Mouse (Mus musculus) cerebellum, adult 2 months (tissue): ENCODE data around the gene Cpsf2. TPM values are rescaled to one million over a fixed set of nuclear protein-coding genes. Genes with fewer than 3 reads are reported as not detected.
"Not testable (repeated sequence)": the region's sequence is repeated elsewhere in the genome, so short reads cannot be mapped to it uniquely, and the experiment has no call there.

Source experiments
- DNase-seq, 2 experiments: peaks; one replicate each; pipeline ENCODE4 v3.0.0; 2021
- H3K27ac ChIP-seq: fragments of 200-500 bp; 2 replicates; pipeline ENCODE4 v1.5.1; 2012; ENCODE audit warnings: low read length, control low read depth, inconsistent platforms; ENCODE audit not compliant: insufficient read depth
- H3K27me3 ChIP-seq: fragments of 200-500 bp; 2 replicates; pipeline ENCODE4 v1.6.1; 2012; ENCODE audit warnings: inconsistent platforms, mild to moderate bottlenecking, low read length, moderate library complexity; ENCODE audit not compliant: control insufficient read depth, insufficient read depth
- H3K4me1 ChIP-seq: fragments of 200-500 bp; 2 replicates; pipeline ENCODE4 v1.6.1; 2011; ENCODE audit warnings: low read length; ENCODE audit not compliant: control insufficient read depth, insufficient read depth
- H3K4me3 ChIP-seq: fragments of 200-500 bp; replicated peaks from 2 replicates; pipeline ENCODE3; 2011; ENCODE audit warnings: mild to moderate bottlenecking, low read depth, low read length, control low read depth; ENCODE audit not compliant: insufficient read depth
- CTCF ChIP-seq: fragments of 200-500 bp; IDR thresholded peaks from 2 replicates; pipeline ENCODE4 v1.5.1; 2011; ENCODE audit warnings: low read depth, mild to moderate bottlenecking, control low read depth, low read length, moderate library complexity, borderline replicate concordance; ENCODE audit not compliant: insufficient read depth
- POLR2A ChIP-seq: fragments of 200-500 bp; IDR thresholded peaks from 2 replicates; pipeline ENCODE4 v1.6.1; 2011; ENCODE audit warnings: low read length, control low read depth, borderline replicate concordance; ENCODE audit not compliant: insufficient read depth
- WGBS: fragments of 180-500 bp; shearing (Covaris S2); methylation state at CpG from one replicate; pipeline ENCODE4 v1.1.7; 2018; 5-methylcytosine and 5-hydroxymethylcytosine counted together
- polyA plus RNA-seq: library from polyadenylated mRNA; depleted of rRNA; stranded (reverse); fragments of >200 nt; gene quantifications from 2 replicates; pipeline ENCODE4 v1.2.3, GENCODE M21; 2012; rRNA removed

The Cpsf2 gene
- 15.1 and 16.0 TPM in 2 replicates for polyA plus RNA-seq

GRCm38 (mm10) chr12:101975601-101976571, at the start of gene Cpsf2:
Gene Cpsf2 (plus strand): TSS chr12:101975988.
- Histone ChIP-seq H3K27me3 (no peaks in the 10 kb centered on the region), H3K4me3 (peak within 1 kb of the TSS; percentile 97), H3K27ac (peak within 1 kb of the TSS; percentile 100), H3K4me1 (peaks cover 6% of the 10 kb centered on the region)
- under 1% methylated on average over 77 of the region's 77 CpGs for WGBS
- TF ChIP-seq POLR2A = peak; percentile 72
- no peak for TF ChIP-seq CTCF
- DNase-seq = peak; percentile 84 to 94

DNA sequence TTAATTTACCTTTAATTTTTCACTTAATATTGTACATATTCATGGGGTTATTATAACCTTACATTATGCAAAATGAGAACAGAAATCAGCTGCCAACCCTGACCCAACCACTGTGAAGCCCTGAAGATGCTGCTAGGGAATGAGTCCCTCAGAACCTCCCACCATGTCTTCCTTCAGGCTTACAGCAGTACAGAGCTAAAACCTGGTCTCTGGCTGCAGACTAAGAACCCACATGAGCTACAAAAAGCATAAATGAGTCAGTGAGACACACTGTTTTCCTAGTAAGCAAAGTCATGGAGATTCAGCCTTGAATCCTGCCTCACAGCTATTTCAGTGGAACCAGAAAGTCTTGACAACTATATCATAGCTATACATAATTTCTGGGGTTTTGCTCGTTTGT, 47.4 kb upstream of the Cpsf2 start:
- no peak for TF ChIP-seq POLR2A
- no peak for TF ChIP-seq CTCF
- DNase-seq = no peak
- 91% methylated on average over 1 of the region's 1 CpGs for WGBS
- Histone ChIP-seq H3K27ac (no peak overlapping the region), H3K4me3 (no peak overlapping the region), H3K4me1 (no peaks in the 10 kb centered on the region), H3K27me3 (no peaks in the 10 kb centered on the region)

GRCm38 (mm10) chr12:101935223-101935622, 40.6 kb upstream of the Cpsf2 start:
- WGBS = 86% methylated on average over 3 of the region's 3 CpGs
- H3K4me3 ChIP-seq = no peak overlapping the region
- no peak for TF ChIP-seq CTCF
- TF ChIP-seq POLR2A = no peak
- no peak for DNase-seq
- H3K27ac ChIP-seq = no peak overlapping the region
- no peaks in the 10 kb centered on the region for H3K27me3 ChIP-seq
- no peaks in the 10 kb centered on the region for H3K4me1 ChIP-seq

GRCm38 (mm10) chr12:101937572-101937971, 38.2 kb upstream of the Cpsf2 start:
- Histone ChIP-seq H3K27me3 (no peaks in the 10 kb centered on the region), H3K27ac (no peak overlapping the region), H3K4me1 (no peaks in the 10 kb centered on the region), H3K4me3 (no peak overlapping the region)
- TF ChIP-seq CTCF (no peak), POLR2A (no peak)
- DNase-seq = no peak
- 83% methylated on average over 7 of the region's 7 CpGs for WGBS

DNA sequence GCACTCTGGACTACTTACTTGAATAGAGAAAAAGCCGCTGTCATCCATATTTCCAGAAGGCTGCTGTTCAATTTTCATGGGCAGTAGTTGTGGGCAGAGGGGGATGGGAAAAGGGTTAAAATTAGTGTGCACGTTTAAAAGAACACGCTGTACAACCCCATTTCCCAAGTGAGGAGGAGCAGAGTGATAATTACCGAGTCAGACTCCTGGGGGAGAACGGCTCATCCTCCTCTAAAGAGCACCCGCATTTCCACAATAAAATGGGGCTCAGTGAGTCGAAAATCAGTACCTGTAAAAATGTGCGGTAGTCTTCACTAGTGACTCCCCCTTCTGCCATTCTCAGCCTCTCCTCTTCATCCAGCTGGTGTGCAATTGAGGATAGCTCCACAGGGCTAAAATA, 27.8 kb upstream of the Cpsf2 start:
- no peak for DNase-seq
- no peak for TF ChIP-seq CTCF
- no peak for TF ChIP-seq POLR2A
- WGBS = 85% methylated on average over 8 of the region's 8 CpGs
- H3K27me3 ChIP-seq = no peaks in the 10 kb centered on the region
- no peak overlapping the region for H3K27ac ChIP-seq
- no peak overlapping the region for H3K4me3 ChIP-seq
- H3K4me1 ChIP-seq = no peaks in the 10 kb centered on the region

- no peak for DNase-seq
- WGBS = 43% methylated on average over 4 of the region's 4 CpGs
- TF ChIP-seq CTCF (no peak), POLR2A (no peak)
- Histone ChIP-seq H3K4me1 (no peaks in the 10 kb centered on the region), H3K4me3 (no peak overlapping the region), H3K27me3 (no peaks in the 10 kb centered on the region), H3K27ac (no peak overlapping the region)
Observed at GRCm38 (mm10) chr12:101948801-101949200, 27.0 kb upstream of the Cpsf2 start.

- DNase-seq, H3K4me3 ChIP-seq, H3K4me1 ChIP-seq, H3K27ac ChIP-seq, H3K27me3 ChIP-seq: not testable (repeated sequence)
- WGBS = 99% methylated on average over 8 of the region's 8 CpGs
Observed at GRCm38 (mm10) chr12:101955821-101956220, 20.0 kb upstream of the Cpsf2 start.

- DNase-seq = no peak
Observed at GRCm38 (mm10) chr12:101957079-101957941, 18.5 kb upstream of the Cpsf2 start.

More at GRCm38 (mm10) chr12:101957079-101957941, 18.5 kb upstream of the Cpsf2 start:
- Histone ChIP-seq H3K27ac (peak overlapping the region; percentile 16; the same call in 1 of the 2 replicates), H3K27me3 (no peaks in the 10 kb centered on the region), H3K4me3 (peak overlapping the region; percentile 66), H3K4me1 (peaks cover 3% of the 10 kb centered on the region; the same call in 1 of the 2 replicates)
- WGBS = 8% methylated on average over 26 of the region's 26 CpGs
- no peak for TF ChIP-seq CTCF
- TF ChIP-seq POLR2A = no peak
